Mouse (Mus musculus): ENCODE results near the gene Usp53.

Usp53 gene

GRCm38 (mm10) chr3:122984249-122985182, at the start of gene Usp53:
Usp53 (minus strand) TSS chr3:122984510.
- peak; percentile 89 for DNase-seq (ENCODE audit: low read depth, low spot score)

- DNase-seq (ENCODE audit: low read depth, low spot score), result no peak
Measured at GRCm38 (mm10) chr3:123033804-123034203, 49.5 kb upstream of the Usp53 start.

DNA sequence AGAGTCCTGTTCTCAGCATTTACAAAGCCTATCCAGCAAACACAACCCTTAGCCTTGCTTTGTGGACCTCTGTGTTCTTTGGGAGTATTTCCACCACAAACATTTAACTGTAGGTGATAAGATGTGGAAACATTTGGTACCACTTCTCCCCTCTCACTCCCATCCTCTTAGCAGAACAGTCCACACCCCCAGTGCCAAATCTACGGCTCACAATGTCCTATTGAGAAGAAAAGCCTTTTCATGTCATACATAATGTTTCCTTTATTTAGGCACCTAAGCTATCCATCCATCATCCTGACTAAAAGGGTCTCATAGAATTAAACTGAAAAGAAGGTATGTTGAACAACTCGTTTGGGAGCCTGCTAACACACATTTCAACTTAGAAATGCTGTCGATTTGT, 41.3 kb upstream of the Usp53 start:
- no peak for DNase-seq (ENCODE audit: low read depth, low spot score)

- DNase-seq (ENCODE audit: low read depth, low spot score), result no peak
Measured at GRCm38 (mm10) chr3:123024496-123025234, 40.4 kb upstream of the Usp53 start.

DNA sequence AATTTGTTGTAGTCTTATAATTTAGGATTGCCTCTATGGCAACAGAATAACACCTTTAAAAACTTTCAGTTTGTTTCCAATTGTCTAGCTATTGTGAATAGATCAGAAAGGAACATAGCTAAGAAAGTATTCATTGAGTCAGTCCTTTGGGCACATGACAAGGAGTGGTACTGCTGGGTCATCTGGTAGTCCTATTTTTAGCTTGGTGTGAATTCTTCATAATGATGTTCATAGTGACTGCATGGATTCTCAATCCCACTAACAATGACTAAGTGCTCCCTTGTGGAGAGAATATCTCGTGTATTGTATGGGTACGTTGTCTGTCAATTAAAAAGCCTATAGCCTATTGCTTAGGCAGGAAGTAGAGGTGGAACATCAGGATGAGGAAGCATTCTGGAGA, 34.5 kb upstream of the Usp53 start:
- no peak for DNase-seq (ENCODE audit: low read depth, low spot score)

- no peak for DNase-seq (ENCODE audit: low read depth, low spot score)
Measured at GRCm38 (mm10) chr3:123013476-123013875, 29.2 kb upstream of the Usp53 start.

- DNase-seq (ENCODE audit: low read depth, low spot score), result no peak
Measured at GRCm38 (mm10) chr3:123009417-123009816, 25.1 kb upstream of the Usp53 start.

DNA sequence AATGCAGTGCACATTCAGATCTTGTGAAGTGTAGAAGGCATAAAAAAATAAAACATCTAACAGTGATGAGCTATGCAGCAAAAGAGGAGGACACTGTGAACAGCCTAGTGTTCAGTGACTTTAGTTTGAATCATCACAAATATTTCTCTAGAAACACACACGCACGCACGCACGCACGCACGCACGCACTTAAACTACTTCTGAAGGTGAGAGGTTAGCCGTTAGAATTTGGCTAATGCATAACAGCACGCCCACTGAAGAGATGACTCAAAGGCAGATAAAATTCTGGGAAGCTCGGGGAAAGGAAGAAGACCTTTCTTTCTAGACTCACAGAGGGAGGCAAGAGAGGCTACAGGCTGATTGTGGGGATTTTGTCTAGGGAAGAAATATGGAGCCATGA, 23.1 kb upstream of the Usp53 start:
- DNase-seq (ENCODE audit: low read depth, low spot score), result no peak

DNA sequence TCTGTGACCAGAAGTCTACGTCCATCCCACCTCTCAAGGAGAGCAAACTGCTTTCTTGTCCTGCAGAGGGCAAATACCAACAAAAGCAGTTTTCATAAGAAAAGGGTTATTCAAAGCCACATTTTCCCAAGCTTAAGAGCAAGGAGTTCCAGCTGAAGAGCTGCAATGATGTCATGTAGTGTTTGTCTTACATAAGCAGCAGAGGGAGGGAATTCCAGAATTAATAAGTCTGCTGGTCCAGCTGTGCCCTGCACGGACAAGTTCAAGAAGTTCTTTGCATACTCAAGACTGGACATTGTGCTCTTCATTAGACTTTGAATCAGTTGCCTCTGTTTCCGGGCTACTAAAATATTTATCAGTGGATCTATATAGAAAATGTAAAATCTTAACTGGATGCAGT, 16.7 kb upstream of the Usp53 start:
- DNase-seq (ENCODE audit: low read depth, low spot score), result no peak

GRCm38 (mm10) chr3:122998511-122998910, 14.2 kb upstream of the Usp53 start:
- no peak for DNase-seq (ENCODE audit: low read depth, low spot score)

DNA sequence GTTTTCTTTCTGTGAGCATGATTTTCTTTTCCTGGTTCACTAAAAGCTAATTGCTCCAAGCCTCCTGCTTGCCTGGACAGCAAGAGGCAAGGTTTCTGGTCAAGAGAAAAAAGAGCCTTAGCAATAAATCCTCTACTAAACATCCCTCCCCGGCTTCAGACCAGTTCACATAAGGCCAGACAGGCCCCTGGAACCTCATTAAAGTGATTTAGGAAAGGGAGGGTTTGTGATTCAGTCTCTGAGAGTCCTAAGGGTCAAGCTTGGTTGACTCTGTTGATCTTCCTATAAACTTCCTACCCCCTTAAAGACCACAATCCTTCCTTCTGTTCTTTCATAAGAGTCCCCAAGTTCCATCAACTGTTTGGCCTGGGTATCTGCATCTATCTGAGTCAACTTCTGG, 12.7 kb upstream of the Usp53 start:
- no peak for DNase-seq (ENCODE audit: low read depth, low spot score)

DNA sequence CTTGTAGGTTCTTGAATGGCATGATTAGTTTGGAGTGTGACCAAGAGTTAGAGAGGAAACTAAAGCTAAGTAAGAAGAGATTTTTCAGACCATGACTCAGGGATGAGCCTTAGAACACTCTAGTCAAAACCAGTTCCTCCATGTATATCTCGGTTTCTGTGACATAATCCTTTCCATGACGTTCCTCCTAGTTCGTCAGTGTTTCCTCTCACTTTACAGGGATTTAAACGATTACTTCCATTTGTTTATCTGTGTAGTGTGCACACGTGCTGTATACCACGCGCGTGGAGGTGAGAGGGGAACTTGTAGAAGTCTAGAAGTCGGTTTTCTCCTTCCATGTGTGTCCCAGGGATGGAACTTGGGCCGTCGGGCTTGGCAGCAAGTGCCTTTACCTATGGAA, 2.6 kb upstream of the Usp53 start:
- no peak for DNase-seq (ENCODE audit: low read depth, low spot score)

DNA sequence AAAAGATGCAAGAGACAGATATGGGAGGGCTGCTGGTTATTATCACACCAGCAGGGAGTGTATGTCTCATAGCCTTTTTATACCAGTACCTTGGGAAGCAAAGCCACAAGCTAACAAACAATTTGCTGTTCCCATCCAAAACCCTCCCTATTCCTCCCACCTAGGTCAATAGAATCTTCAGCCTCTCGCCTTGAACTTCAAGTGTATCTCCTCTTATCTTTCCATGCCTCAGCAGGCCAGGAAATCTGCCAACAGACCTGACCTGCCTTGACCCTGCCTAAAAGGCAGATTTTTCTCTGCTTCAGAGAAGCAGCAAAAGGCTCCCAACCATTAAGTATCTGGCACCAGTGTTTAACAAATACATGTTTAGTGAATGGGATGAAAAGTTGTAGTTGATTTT, 2.1 kb upstream of the Usp53 start:
- no peak for DNase-seq (ENCODE audit: low read depth, low spot score)

DNA sequence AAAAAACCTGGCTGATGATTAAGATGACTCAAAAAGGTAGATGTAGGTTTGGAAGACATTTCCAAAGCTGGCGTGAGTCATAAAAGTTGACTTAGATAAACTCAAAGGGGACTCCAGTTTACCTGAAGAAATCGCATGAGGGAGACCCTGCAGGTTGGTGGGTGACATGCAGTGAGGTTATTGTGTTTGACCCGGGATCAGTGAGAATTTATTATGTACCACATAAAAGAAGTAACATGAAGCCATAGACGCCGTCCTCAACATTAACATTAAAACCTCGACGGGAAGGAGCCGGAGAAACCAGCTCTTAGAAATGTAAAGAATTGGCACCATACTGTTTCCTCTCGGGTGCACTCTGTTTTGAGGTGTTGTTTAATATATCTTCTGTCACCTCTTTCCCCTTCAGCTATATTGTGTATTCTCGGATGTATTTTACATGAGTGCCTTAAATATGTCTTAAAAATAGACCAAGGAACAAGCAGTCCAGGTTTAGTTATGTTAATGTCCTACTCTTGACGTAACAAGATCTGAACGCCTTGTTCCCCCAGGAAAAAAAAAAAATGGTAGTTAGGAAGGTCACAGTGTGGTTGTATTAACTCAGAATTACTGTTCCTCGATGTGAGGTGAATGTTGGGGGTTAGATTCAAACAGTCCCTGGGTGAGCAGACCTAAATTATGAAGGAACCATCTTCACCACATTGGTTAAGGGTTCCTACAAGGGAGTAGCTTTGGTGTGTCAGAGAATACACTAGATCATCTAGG, 1.1 kb upstream of the Usp53 start:
- DNase-seq (ENCODE audit: low read depth, low spot score), result no peak

DNA sequence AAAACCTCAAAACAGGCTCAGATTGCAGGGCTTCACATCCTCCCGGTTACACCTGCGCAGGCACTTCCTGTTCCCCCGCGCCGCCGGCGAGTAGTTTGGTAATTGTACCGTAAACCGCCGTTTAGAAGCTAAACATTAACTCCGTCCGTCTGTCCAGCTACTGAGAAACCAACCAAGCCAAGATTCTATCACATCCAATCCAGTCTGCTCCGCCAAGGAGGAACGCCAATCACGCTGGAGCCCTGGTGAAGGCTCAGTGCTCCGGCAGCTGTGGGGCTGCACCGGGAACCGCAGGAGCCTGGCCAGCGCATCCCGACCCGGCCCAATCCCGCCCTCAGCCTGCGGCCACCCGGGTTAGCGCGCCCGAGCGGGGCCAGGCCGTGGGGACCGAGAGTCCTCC, 461 bp downstream of the Usp53 start:
- no peak for DNase-seq (ENCODE audit: low read depth, low spot score)

- DNase-seq (ENCODE audit: low read depth, low spot score), result no peak
Measured at GRCm38 (mm10) chr3:122975964-122976363, 8.3 kb downstream of the Usp53 start.

- DNase-seq (ENCODE audit: low read depth, low spot score), result no peak
Measured at GRCm38 (mm10) chr3:122975363-122975762, 8.9 kb downstream of the Usp53 start.

- DNase-seq (ENCODE audit: low read depth, low spot score), result no peak
Measured at GRCm38 (mm10) chr3:122974833-122975232, 9.5 kb downstream of the Usp53 start.

- no peak for DNase-seq (ENCODE audit: low read depth, low spot score)
Measured at GRCm38 (mm10) chr3:122972126-122972822, 12.0 kb downstream of the Usp53 start.

GRCm38 (mm10) chr3:122968391-122968790, 15.9 kb downstream of the Usp53 start:
- DNase-seq (ENCODE audit: low read depth, low spot score), result no peak

GRCm38 (mm10) chr3:122964301-122964700, 20.0 kb downstream of the Usp53 start:
- DNase-seq (ENCODE audit: low read depth, low spot score), result no peak
